Mouse (Mus musculus): ENCODE results near the gene Thsd4. TPM values are rescaled to one million over a fixed set of nuclear protein-coding genes. Genes with fewer than 3 reads are reported as not detected.

Thsd4 gene
- polyA plus RNA-seq, 1 experiment: 1.3 TPM

- H3K4me3 ChIP-seq (ENCODE audit: insufficient read depth, poor library complexity, severe bottlenecking): no peak overlapping the region
- H3K79me2 ChIP-seq (ENCODE audit: control insufficient read depth, insufficient read depth): no peaks in the 10 kb centered on the region
- H3ac ChIP-seq (ENCODE audit: control insufficient read depth, insufficient read length, low read depth): no peak overlapping the region
- no peaks in the 10 kb centered on the region for H3K36me3 ChIP-seq (ENCODE audit: control insufficient read depth, insufficient read depth)
- peaks cover 5% of the 10 kb centered on the region for H3K27me3 ChIP-seq (ENCODE audit: control insufficient read depth, insufficient read depth, insufficient read length)
- TF ChIP-seq MYOD1 (IDR thresholded peaks at IDR 0.05; ENCODE audit: control insufficient read depth, insufficient read length, low read depth): no peak
- TF ChIP-seq MAX (IDR thresholded peaks at IDR 0.05): no peak
- no peak for TF ChIP-seq FOSL1 (IDR thresholded peaks at IDR 0.05; ENCODE audit: insufficient read depth, low read length, poor library complexity, severe bottlenecking)
- no peak for TF ChIP-seq CEBPB (IDR thresholded peaks at IDR 0.05; ENCODE audit: low read depth)
- no peak for TF ChIP-seq MYOG (IDR thresholded peaks at IDR 0.05; ENCODE audit: control insufficient read depth, extremely low read depth, insufficient read length)
- no peak for TF ChIP-seq USF1 (IDR thresholded peaks at IDR 0.05; ENCODE audit: low read depth)
- TF ChIP-seq CTCF (IDR thresholded peaks at IDR 0.05; ENCODE audit: control insufficient read depth, insufficient read depth, insufficient read length): no peak
- H3K79me3 ChIP-seq (ENCODE audit: low read depth): no peaks in the 10 kb centered on the region
These were observed 445.4 kb downstream of the Thsd4 start for GRCm38 (mm10) chr9:60076396-60076795.

- no peaks in the 10 kb centered on the region for H3K79me2 ChIP-seq (ENCODE audit: control insufficient read depth, insufficient read depth)
- no peak for TF ChIP-seq CTCF (IDR thresholded peaks at IDR 0.05; ENCODE audit: control insufficient read depth, insufficient read depth, insufficient read length)
- no peak for TF ChIP-seq MAX (IDR thresholded peaks at IDR 0.05)
- no peak for TF ChIP-seq FOSL1 (IDR thresholded peaks at IDR 0.05; ENCODE audit: insufficient read depth, low read length, poor library complexity, severe bottlenecking)
- no peak for TF ChIP-seq USF1 (IDR thresholded peaks at IDR 0.05; ENCODE audit: low read depth)
- no peak for TF ChIP-seq MYOD1 (IDR thresholded peaks at IDR 0.05; ENCODE audit: control insufficient read depth, insufficient read length, low read depth)
- TF ChIP-seq CEBPB (IDR thresholded peaks at IDR 0.05; ENCODE audit: low read depth): no peak
- no peak for TF ChIP-seq MYOG (IDR thresholded peaks at IDR 0.05; ENCODE audit: control insufficient read depth, extremely low read depth, insufficient read length)
- H3K27me3 ChIP-seq (ENCODE audit: control insufficient read depth, insufficient read depth, insufficient read length): peaks cover 5% of the 10 kb centered on the region
- H3ac ChIP-seq (ENCODE audit: control insufficient read depth, insufficient read length, low read depth): no peak overlapping the region
- H3K4me3 ChIP-seq (ENCODE audit: insufficient read depth, poor library complexity, severe bottlenecking): no peak overlapping the region
- H3K36me3 ChIP-seq (ENCODE audit: control insufficient read depth, insufficient read depth): no peaks in the 10 kb centered on the region
- no peaks in the 10 kb centered on the region for H3K79me3 ChIP-seq (ENCODE audit: low read depth)
These were observed 450.1 kb downstream of the Thsd4 start for GRCm38 (mm10) chr9:60071620-60072263.

GRCm38 (mm10) chr9:60067241-60067640 lies 454.6 kb downstream of the Thsd4 start:
- H3K36me3 ChIP-seq (ENCODE audit: control insufficient read depth, insufficient read depth): no peaks in the 10 kb centered on the region
- H3K27me3 ChIP-seq (ENCODE audit: control insufficient read depth, insufficient read depth, insufficient read length): peaks cover 5% of the 10 kb centered on the region
- no peak overlapping the region for H3K4me3 ChIP-seq (ENCODE audit: insufficient read depth, poor library complexity, severe bottlenecking)
- H3ac ChIP-seq (ENCODE audit: control insufficient read depth, insufficient read length, low read depth): no peak overlapping the region
- TF ChIP-seq MYOD1 (IDR thresholded peaks at IDR 0.05; ENCODE audit: control insufficient read depth, insufficient read length, low read depth): no peak
- no peak for TF ChIP-seq USF1 (IDR thresholded peaks at IDR 0.05; ENCODE audit: low read depth)
- TF ChIP-seq MYOG (IDR thresholded peaks at IDR 0.05; ENCODE audit: control insufficient read depth, extremely low read depth, insufficient read length): no peak
- no peak for TF ChIP-seq CEBPB (IDR thresholded peaks at IDR 0.05; ENCODE audit: low read depth)
- no peak for TF ChIP-seq FOSL1 (IDR thresholded peaks at IDR 0.05; ENCODE audit: insufficient read depth, low read length, poor library complexity, severe bottlenecking)
- no peak for TF ChIP-seq CTCF (IDR thresholded peaks at IDR 0.05; ENCODE audit: control insufficient read depth, insufficient read depth, insufficient read length)
- no peak for TF ChIP-seq MAX (IDR thresholded peaks at IDR 0.05)
- no peaks in the 10 kb centered on the region for H3K79me2 ChIP-seq (ENCODE audit: control insufficient read depth, insufficient read depth)
- no peaks in the 10 kb centered on the region for H3K79me3 ChIP-seq (ENCODE audit: low read depth)

- H3ac ChIP-seq (ENCODE audit: control insufficient read depth, insufficient read length, low read depth): no peak overlapping the region
- H3K36me3 ChIP-seq (ENCODE audit: control insufficient read depth, insufficient read depth): no peaks in the 10 kb centered on the region
- no peaks in the 10 kb centered on the region for H3K79me2 ChIP-seq (ENCODE audit: control insufficient read depth, insufficient read depth)
- H3K4me3 ChIP-seq (ENCODE audit: insufficient read depth, poor library complexity, severe bottlenecking): no peak overlapping the region
- TF ChIP-seq FOSL1 (IDR thresholded peaks at IDR 0.05; ENCODE audit: insufficient read depth, low read length, poor library complexity, severe bottlenecking) (no peak), MYOD1 (IDR thresholded peaks at IDR 0.05; ENCODE audit: control insufficient read depth, insufficient read length, low read depth) (no peak), CEBPB (IDR thresholded peaks at IDR 0.05; ENCODE audit: low read depth) (no peak), MYOG (IDR thresholded peaks at IDR 0.05; ENCODE audit: control insufficient read depth, extremely low read depth, insufficient read length) (no peak), CTCF (IDR thresholded peaks at IDR 0.05; ENCODE audit: control insufficient read depth, insufficient read depth, insufficient read length) (no peak), MAX (IDR thresholded peaks at IDR 0.05) (no peak), USF1 (IDR thresholded peaks at IDR 0.05; ENCODE audit: low read depth) (no peak)
- no peaks in the 10 kb centered on the region for H3K79me3 ChIP-seq (ENCODE audit: low read depth)
- peaks cover 4% of the 10 kb centered on the region for H3K27me3 ChIP-seq (ENCODE audit: control insufficient read depth, insufficient read depth, insufficient read length)
These were observed 456.7 kb downstream of the Thsd4 start for GRCm38 (mm10) chr9:60065184-60065583.

GRCm38 (mm10) chr9:60063191-60063720 lies 458.6 kb downstream of the Thsd4 start:
- Histone ChIP-seq H3K79me3 (ENCODE audit: low read depth) (no peaks in the 10 kb centered on the region), H3K4me3 (ENCODE audit: insufficient read depth, poor library complexity, severe bottlenecking) (no peak overlapping the region), H3K36me3 (ENCODE audit: control insufficient read depth, insufficient read depth) (no peaks in the 10 kb centered on the region), H3K27me3 (ENCODE audit: control insufficient read depth, insufficient read depth, insufficient read length) (peaks cover 4% of the 10 kb centered on the region), H3K79me2 (ENCODE audit: control insufficient read depth, insufficient read depth) (no peaks in the 10 kb centered on the region), H3ac (ENCODE audit: control insufficient read depth, insufficient read length, low read depth) (no peak overlapping the region)
- TF ChIP-seq USF1 (IDR thresholded peaks at IDR 0.05; ENCODE audit: low read depth) (no peak), FOSL1 (IDR thresholded peaks at IDR 0.05; ENCODE audit: insufficient read depth, low read length, poor library complexity, severe bottlenecking) (no peak), MAX (IDR thresholded peaks at IDR 0.05) (no peak)
